Mouse (Mus musculus) colon, adult 2 months (tissue): ENCODE results near the gene Enkd1. TPM values are rescaled to one million over a fixed set of nuclear protein-coding genes. Genes with fewer than 3 reads are reported as not detected.

Source experiments
- polyA plus RNA-seq: library from polyadenylated mRNA; depleted of rRNA; stranded (reverse); fragments of >200 nt; gene quantifications from 2 replicates; pipeline ENCODE4 v1.2.3, GENCODE M21; 2012; rRNA removed

Enkd1 gene
- polyA plus RNA-seq = 8.4 and 8.6 TPM in 2 replicates

GRCm38 (mm10) chr8:105707498-105708403 is at the start of gene Enkd1, which contains the start of gene 4933405L10Rik:
Gene Enkd1, minus strand, starts transcription at chr8:105708210.
Gene 4933405L10Rik, plus strand, starts transcription at chr8:105707655.

GRCm38 (mm10) chr8:105700966-105701824 is 6.8 kb downstream of the Enkd1 start, which contains the start of the genes Acd and Pard6a:
Gene Acd, minus strand, starts transcription at chr8:105701102.
Gene Pard6a, plus strand, starts transcription at chr8:105701148.

GRCm38 (mm10) chr8:105685796-105686308 is 22.2 kb downstream of the Enkd1 start, which contains the start of gene Carmil2:
Gene Carmil2, plus strand, starts transcription at chr8:105686274.

Other genes starting within 250 kb of the Enkd1 start
- 319 and 403 TPM in 2 replicates for gene Tppp3, start 236.7 kb downstream of the Enkd1 start, polyA plus RNA-seq
- 52.7 and 54.0 TPM in 2 replicates for gene Zdhhc1, start 211.3 kb downstream of the Enkd1 start, polyA plus RNA-seq
- 624 and 727 TPM in 2 replicates for gene Hsd11b2, start 189.5 kb downstream of the Enkd1 start, polyA plus RNA-seq
- 104 and 120 TPM in 2 replicates for gene Atp6v0d1, start 142.2 kb downstream of the Enkd1 start, polyA plus RNA-seq
- 20.5 and 26.5 TPM in 2 replicates for gene Ripor1, start 103.0 kb downstream of the Enkd1 start, polyA plus RNA-seq
- 13.5 and 15.1 TPM in 2 replicates for gene Ctcf, start 71.6 kb downstream of the Enkd1 start, polyA plus RNA-seq
- gene Agrp, start 70.8 kb downstream of the Enkd1 start, polyA plus RNA-seq = 0.27 and 0.73 TPM in 2 replicates
- 2.5 and 3.2 TPM in 2 replicates for gene Carmil2, start 21.9 kb downstream of the Enkd1 start, polyA plus RNA-seq
- gene Acd, start 7.1 kb downstream of the Enkd1 start, polyA plus RNA-seq = 30.4 and 30.8 TPM in 2 replicates
- 14.3 and 15.3 TPM in 2 replicates for gene Pard6a, start 7.1 kb downstream of the Enkd1 start, polyA plus RNA-seq
- gene 4933405L10Rik, start 555 bp downstream of the Enkd1 start, polyA plus RNA-seq = not detected in 2 replicates
- gene Gfod2, start 50.5 kb upstream of the Enkd1 start, polyA plus RNA-seq = 10.6 and 11.4 TPM in 2 replicates
- 21.8 and 23.4 TPM in 2 replicates for gene Ranbp10, start 119.1 kb upstream of the Enkd1 start, polyA plus RNA-seq
- not detected in 2 replicates for gene Tsnaxip1, start 119.5 kb upstream of the Enkd1 start, polyA plus RNA-seq
- 11.8 and 13.0 TPM in 2 replicates for gene Cenpt, start 145.1 kb upstream of the Enkd1 start, polyA plus RNA-seq
- 58.1 and 62.6 TPM in 2 replicates for gene Thap11, start 146.9 kb upstream of the Enkd1 start, polyA plus RNA-seq
- 16.5 and 17.9 TPM in 2 replicates for gene Nutf2, start 152.4 kb upstream of the Enkd1 start, polyA plus RNA-seq
- gene Edc4, start 172.7 kb upstream of the Enkd1 start, polyA plus RNA-seq = 68.4 and 74.2 TPM in 2 replicates
- gene Nrn1l, start 185.4 kb upstream of the Enkd1 start, polyA plus RNA-seq = 3.0 and 3.6 TPM in 2 replicates
- 30.6 and 35.4 TPM in 2 replicates for gene Pskh1, start 192.2 kb upstream of the Enkd1 start, polyA plus RNA-seq
- gene Ctrl, start 225.7 kb upstream of the Enkd1 start, polyA plus RNA-seq = 6.9 and 2,597 TPM in 2 replicates
- gene Psmb10, start 230.2 kb upstream of the Enkd1 start, polyA plus RNA-seq = 274 and 456 TPM in 2 replicates
- 1.0 and 1.3 TPM in 2 replicates for gene Lcat, start 235.2 kb upstream of the Enkd1 start, polyA plus RNA-seq